Mouse (Mus musculus): ENCODE data around the gene Lrrd1. TPM values are rescaled to one million over a fixed set of nuclear protein-coding genes. Genes with fewer than 3 reads are reported as not detected.
"Not testable (repeated sequence)": the region's sequence is repeated elsewhere in the genome, so short reads cannot be mapped to it uniquely, and the experiment has no call there.

Gene Lrrd1
- polyA plus RNA-seq, 1 experiment, result 0.04 TPM

DNA sequence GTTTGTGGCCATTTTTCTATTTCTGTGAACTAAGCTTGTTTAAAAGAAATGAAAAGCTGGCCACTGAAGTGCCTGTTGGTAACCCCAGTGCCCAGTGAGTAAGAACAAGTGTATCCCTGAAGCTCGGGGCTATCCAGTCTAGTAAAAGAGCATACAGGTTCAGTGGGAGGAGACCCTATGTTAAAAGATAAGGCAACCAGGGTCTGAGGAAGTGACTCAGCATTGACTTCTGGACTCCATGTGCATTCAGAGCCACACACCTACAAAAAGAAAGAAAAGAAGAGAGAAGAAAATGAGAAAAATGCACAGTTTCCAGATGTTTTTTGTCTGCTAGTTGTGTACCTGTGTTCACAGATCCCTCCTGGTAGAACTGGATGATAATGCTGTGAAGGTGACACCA lies 10.9 kb upstream of the Lrrd1 start:
- WGBS, result 72% methylated on average over 1 of the region's 1 CpGs
- no peak for DNase-seq
- Histone ChIP-seq H3K4me3 (replicated peaks; ENCODE audit: extremely low read depth, low read depth, low read length) (no peak overlapping the region), H3K4me1 (ENCODE audit: control insufficient read depth, insufficient read depth, low read length) (no peaks in the 10 kb centered on the region)
- no peak for TF ChIP-seq POLR2A (IDR thresholded peaks at IDR 0.05; ENCODE audit: borderline replicate concordance, extremely low read depth, low read depth, low read length)
- no peak for TF ChIP-seq CTCF (IDR thresholded peaks at IDR 0.05; ENCODE audit: insufficient read depth, low read length)

- DNase-seq, result no peak
- Histone ChIP-seq H3K4me1 (ENCODE audit: control insufficient read depth, insufficient read depth, low read length) (no peaks in the 10 kb centered on the region), H3K4me3 (replicated peaks; ENCODE audit: extremely low read depth, low read depth, low read length) (no peak overlapping the region)
- WGBS, result 68% methylated on average over 4 of the region's 4 CpGs
- no peak for TF ChIP-seq POLR2A (IDR thresholded peaks at IDR 0.05; ENCODE audit: borderline replicate concordance, extremely low read depth, low read depth, low read length)
- TF ChIP-seq CTCF (IDR thresholded peaks at IDR 0.05; ENCODE audit: insufficient read depth, low read length), result no peak
These were observed 25.2 kb downstream of the Lrrd1 start for GRCm38 (mm10) chr5:3870161-3870560.

- TF ChIP-seq CTCF (IDR thresholded peaks at IDR 0.05; ENCODE audit: insufficient read depth, low read length), result no peak
- TF ChIP-seq POLR2A (IDR thresholded peaks at IDR 0.05; ENCODE audit: borderline replicate concordance, extremely low read depth, low read depth, low read length), result no peak
- Histone ChIP-seq H3K4me1 (ENCODE audit: control insufficient read depth, insufficient read depth, low read length) (no peaks in the 10 kb centered on the region), H3K4me3 (replicated peaks; ENCODE audit: extremely low read depth, low read depth, low read length) (no peak overlapping the region)
- WGBS, result 69% methylated on average over 1 of the region's 1 CpGs
- DNase-seq, result no peak
These were observed 27.4 kb downstream of the Lrrd1 start for GRCm38 (mm10) chr5:3872348-3872747.

GRCm38 (mm10) chr5:3873485-3873884 lies 28.5 kb downstream of the Lrrd1 start:
- TF ChIP-seq POLR2A (IDR thresholded peaks at IDR 0.05; ENCODE audit: borderline replicate concordance, extremely low read depth, low read depth, low read length), result no peak
- no peak for TF ChIP-seq CTCF (IDR thresholded peaks at IDR 0.05; ENCODE audit: insufficient read depth, low read length)
- no peak overlapping the region for H3K4me3 ChIP-seq (replicated peaks; ENCODE audit: extremely low read depth, low read depth, low read length)
- no peaks in the 10 kb centered on the region for H3K4me1 ChIP-seq (ENCODE audit: control insufficient read depth, insufficient read depth, low read length)
- DNase-seq, result no peak
- 77% methylated on average over 3 of the region's 3 CpGs for WGBS

DNA sequence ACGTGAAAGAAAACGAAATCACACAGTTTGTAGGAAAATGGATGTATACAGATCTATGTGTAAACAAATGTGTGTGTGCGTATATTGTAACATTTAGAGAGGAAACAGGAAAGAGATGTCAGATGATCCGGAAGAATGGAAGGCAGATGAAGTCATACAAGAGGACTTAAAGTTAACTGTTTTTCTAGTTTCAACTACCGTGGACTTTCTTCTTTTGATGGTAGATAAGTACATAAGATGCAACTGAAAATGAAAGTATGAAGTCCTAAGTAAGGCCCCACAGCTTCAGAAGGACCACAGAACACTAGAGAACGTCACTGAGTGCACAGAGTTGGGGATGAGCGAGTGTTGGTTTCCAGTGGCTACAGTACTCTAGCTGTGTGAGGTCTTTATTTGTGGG lies 41.9 kb downstream of the Lrrd1 start:
- DNase-seq; H3K4me3 ChIP-seq (replicated peaks; ENCODE audit: extremely low read depth, low read depth, low read length); H3K4me1 ChIP-seq (ENCODE audit: control insufficient read depth, insufficient read depth, low read length): not testable (repeated sequence)
- 63% methylated on average over 7 of the region's 7 CpGs for WGBS

- TF ChIP-seq POLR2A (IDR thresholded peaks at IDR 0.05; ENCODE audit: borderline replicate concordance, extremely low read depth, low read depth, low read length), result no peak
- DNase-seq, result no peak
- no peak overlapping the region for H3K4me3 ChIP-seq (replicated peaks; ENCODE audit: extremely low read depth, low read depth, low read length)
- H3K4me1 ChIP-seq (ENCODE audit: control insufficient read depth, insufficient read depth, low read length), result no peaks in the 10 kb centered on the region
These were observed 44.2 kb downstream of the Lrrd1 start for GRCm38 (mm10) chr5:3889201-3889600.

GRCm38 (mm10) chr5:3893459-3894293 lies 48.7 kb downstream of the Lrrd1 start, which contains the start of gene Mterf1a:
Mterf1a (minus strand) TSS chr5:3893933.
- H3K4me3 ChIP-seq (replicated peaks; ENCODE audit: extremely low read depth, low read depth, low read length), result peak within 1 kb of the TSS; percentile 49
- under 1% methylated on average over 10 of the region's 47 CpGs for WGBS
- DNase-seq, result peak; percentile 20
- H3K4me1 ChIP-seq (ENCODE audit: control insufficient read depth, insufficient read depth, low read length), result not testable (repeated sequence)

DNA sequence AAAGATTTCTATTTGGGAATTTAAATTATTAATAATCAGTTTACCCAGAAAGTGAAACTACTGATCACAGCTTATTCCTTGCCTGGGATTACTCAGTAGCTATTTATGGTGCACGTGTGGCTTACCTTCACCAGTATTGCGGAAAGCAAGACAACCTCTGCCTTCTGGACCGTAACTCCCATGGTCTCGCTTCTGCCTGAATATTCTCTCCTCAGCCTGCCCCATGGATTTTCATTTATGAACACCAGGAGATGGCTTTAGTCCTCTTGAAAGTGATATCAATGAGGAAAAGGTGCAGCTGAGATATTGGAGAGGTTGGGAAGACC lies 49.3 kb downstream of the Lrrd1 start:
- WGBS, result 93% methylated on average over 4 of the region's 4 CpGs
- H3K4me1 ChIP-seq (ENCODE audit: control insufficient read depth, insufficient read depth, low read length); DNase-seq; H3K4me3 ChIP-seq (replicated peaks; ENCODE audit: extremely low read depth, low read depth, low read length): not testable (repeated sequence)

- 48% methylated on average over 2 of the region's 2 CpGs for WGBS
- H3K4me3 ChIP-seq (replicated peaks; ENCODE audit: extremely low read depth, low read depth, low read length), result no peak overlapping the region
- no peak for DNase-seq
- no peaks in the 10 kb centered on the region for H3K4me1 ChIP-seq (ENCODE audit: control insufficient read depth, insufficient read depth, low read length)
- no peak for TF ChIP-seq POLR2A (IDR thresholded peaks at IDR 0.05; ENCODE audit: borderline replicate concordance, extremely low read depth, low read depth, low read length)
- no peak for TF ChIP-seq CTCF (IDR thresholded peaks at IDR 0.05; ENCODE audit: insufficient read depth, low read length)
These were observed 60.5 kb downstream of the Lrrd1 start for GRCm38 (mm10) chr5:3905471-3905870.

Other genes starting within 250 kb of the Lrrd1 start
- 3.8 and 7.1 TPM in 2 replicates for gene Pex1, start 249.1 kb upstream of the Lrrd1 start, polyA plus RNA-seq (2012; rRNA removed)
- 3.7 and 4.4 TPM in 2 replicates for gene Rbm48, start 248.6 kb upstream of the Lrrd1 start, polyA plus RNA-seq (2012; rRNA removed)
- not detected in 2 replicates for gene Tmbim7, start 194.0 kb upstream of the Lrrd1 start, polyA plus RNA-seq (2012; rRNA removed)
- gene Gatad1, start 188.0 kb upstream of the Lrrd1 start, polyA plus RNA-seq (2012; rRNA removed), result 36.1 and 39.0 TPM in 2 replicates
- 6.5 and 7.9 TPM in 2 replicates for gene Ankib1, start 42.2 kb upstream of the Lrrd1 start, polyA plus RNA-seq (2012; rRNA removed)
- gene Krit1, start 42.0 kb upstream of the Lrrd1 start, polyA plus RNA-seq (2012; rRNA removed), result 5.9 and 10.3 TPM in 2 replicates
- gene Mterf1a, start 48.8 kb downstream of the Lrrd1 start, polyA plus RNA-seq (2012; rRNA removed), result 1.1 and 1.7 TPM in 2 replicates
- gene Akap9, start 82.9 kb downstream of the Lrrd1 start, polyA plus RNA-seq (2012; rRNA removed), result 6.9 and 8.4 TPM in 2 replicates